Mouse (Mus musculus): Measurements from ENCODE around the gene Serpina3k. TPM values are rescaled to one million over a fixed set of nuclear protein-coding genes. Genes with fewer than 3 reads are reported as not detected.

Gene Serpina3k
- polyA plus RNA-seq (2017; shearing (Covaris generic)), result not detected

GRCm38 (mm10) chr12:104338226-104338625 lies at the start of gene Serpina3k, which contains the start of gene Serpina3m:
TSS of gene Serpina3k (plus strand) at chr12:104338486.
TSS of gene Serpina3m (plus strand) at chr12:104338486.

GRCm38 (mm10) chr12:104314253-104314652 lies 24.0 kb upstream of the Serpina3k start, which contains the start of gene Serpina3j:
TSS of gene Serpina3j (plus strand) at chr12:104314553.

Other genes starting within 250 kb of the Serpina3k start
- not detected for gene Serpina5, start 237.4 kb upstream of the Serpina3k start, polyA plus RNA-seq (2017; shearing (Covaris generic))
- under 1 TPM in 1 of 2 experiments, not detected in 1; 0.14 TPM for gene Serpina3a, start 225.8 kb upstream of the Serpina3k start, polyA plus RNA-seq (2017; shearing (Covaris generic))
- under 1 TPM in 1 of 2 experiments, not detected in 1; 0.14 TPM for gene Serpina3b, start 210.5 kb upstream of the Serpina3k start, polyA plus RNA-seq (2017; shearing (Covaris generic))
- not detected for gene Serpina3c, start 184.6 kb upstream of the Serpina3k start, polyA plus RNA-seq (2017; shearing (Covaris generic))
- 10 to 100 TPM; 21.4 to 31.2 TPM for gene Serpina3f, start 123.9 kb upstream of the Serpina3k start, polyA plus RNA-seq (2017; shearing (Covaris generic))
- gene Serpina3g, start 102.2 kb upstream of the Serpina3k start, polyA plus RNA-seq (2017; shearing (Covaris generic)), result 100 to 1,000 TPM; 208 to 543 TPM
- under 1 TPM in 1 of 2 experiments, not detected in 1; 0.48 TPM for gene Serpina3i, start 75.4 kb upstream of the Serpina3k start, polyA plus RNA-seq (2017; shearing (Covaris generic))
- not detected for gene Serpina3j, start 23.9 kb upstream of the Serpina3k start, polyA plus RNA-seq (2017; shearing (Covaris generic))
- not detected for gene Serpina3m, start within 50 bp of the Serpina3k start, polyA plus RNA-seq (2017; shearing (Covaris generic))
- under 1 TPM in 1 of 2 experiments, not detected in 1; 0.31 TPM for gene Serpina3n, start 68.2 kb downstream of the Serpina3k start, polyA plus RNA-seq (2017; shearing (Covaris generic))
- not detected for gene Gsc, start 134.8 kb downstream of the Serpina3k start, polyA plus RNA-seq (2017; shearing (Covaris generic))

Data from activated CD4-positive, CD25-positive, alpha-beta regulatory T cell (primary cell).